Mouse (Mus musculus): ENCODE results near the gene Lcp1. TPM values are rescaled to one million over a fixed set of nuclear protein-coding genes. Genes with fewer than 3 reads are reported as not detected.

Gene Lcp1
- total RNA-seq, 2 experiments from 2014 or later: 17.9 to 18.3 TPM

DNA sequence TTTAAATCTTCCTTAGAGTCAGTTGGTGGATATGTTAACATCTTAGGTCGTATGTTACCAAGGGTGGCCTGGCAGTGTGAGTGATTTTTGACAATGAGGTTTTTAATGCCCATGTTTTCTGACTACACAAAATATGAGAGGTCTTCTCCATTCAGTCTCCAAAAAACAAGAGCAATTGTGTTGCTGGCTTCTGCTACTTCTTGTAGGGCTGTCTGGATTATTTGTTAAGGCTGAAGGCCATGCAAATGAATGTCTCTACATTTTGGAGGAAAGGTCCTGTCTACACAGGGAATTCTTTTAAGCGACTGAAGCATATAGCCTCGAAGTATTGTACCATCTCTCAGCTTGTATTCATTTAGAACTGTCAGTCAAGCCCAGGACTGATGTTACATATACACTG lies 46.5 kb downstream of the Lcp1 start:
- DNase-seq: no peak

DNA sequence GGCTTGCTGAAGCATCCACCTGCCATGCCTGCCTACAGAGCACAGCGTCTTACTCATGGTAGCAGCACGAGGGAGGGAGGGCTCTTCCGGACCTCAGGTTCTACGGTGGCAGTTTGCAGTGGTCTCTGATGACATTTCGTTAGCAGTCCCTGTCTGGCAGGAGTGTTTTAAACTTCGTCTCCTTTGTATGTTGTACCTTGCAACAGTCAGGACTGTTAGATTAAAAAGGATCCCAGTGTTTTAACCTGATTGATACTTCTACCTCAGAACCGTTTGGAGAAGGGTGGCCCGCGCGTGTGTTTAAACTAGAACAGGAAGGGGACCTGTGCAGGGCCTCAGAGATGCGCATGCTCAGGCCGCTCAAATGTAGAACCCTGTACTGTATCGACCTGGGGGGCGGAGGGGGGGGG lies 47.5 kb downstream of the Lcp1 start:
- DNase-seq: no peak

DNA sequence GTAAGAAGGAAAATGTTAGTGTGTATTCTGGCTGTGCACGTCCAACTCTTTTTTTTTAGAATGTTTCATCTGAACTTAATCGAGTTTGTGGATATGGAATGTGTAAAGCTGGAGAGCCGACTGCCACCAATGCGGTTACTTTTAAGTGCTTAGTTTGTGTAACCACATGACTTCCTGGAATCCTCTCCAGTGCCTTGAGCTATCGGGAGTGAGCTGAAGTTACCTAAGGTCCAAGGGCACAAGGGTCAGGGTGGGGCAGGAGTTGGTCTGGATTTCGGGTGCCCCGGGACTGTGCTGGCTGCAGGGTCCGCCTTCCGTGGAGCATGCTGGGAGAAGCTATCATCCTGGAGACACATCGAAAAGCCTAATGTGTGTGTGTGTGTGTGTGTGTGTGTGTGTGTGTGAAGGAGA lies 47.9 kb downstream of the Lcp1 start:
- DNase-seq: no peak

DNA sequence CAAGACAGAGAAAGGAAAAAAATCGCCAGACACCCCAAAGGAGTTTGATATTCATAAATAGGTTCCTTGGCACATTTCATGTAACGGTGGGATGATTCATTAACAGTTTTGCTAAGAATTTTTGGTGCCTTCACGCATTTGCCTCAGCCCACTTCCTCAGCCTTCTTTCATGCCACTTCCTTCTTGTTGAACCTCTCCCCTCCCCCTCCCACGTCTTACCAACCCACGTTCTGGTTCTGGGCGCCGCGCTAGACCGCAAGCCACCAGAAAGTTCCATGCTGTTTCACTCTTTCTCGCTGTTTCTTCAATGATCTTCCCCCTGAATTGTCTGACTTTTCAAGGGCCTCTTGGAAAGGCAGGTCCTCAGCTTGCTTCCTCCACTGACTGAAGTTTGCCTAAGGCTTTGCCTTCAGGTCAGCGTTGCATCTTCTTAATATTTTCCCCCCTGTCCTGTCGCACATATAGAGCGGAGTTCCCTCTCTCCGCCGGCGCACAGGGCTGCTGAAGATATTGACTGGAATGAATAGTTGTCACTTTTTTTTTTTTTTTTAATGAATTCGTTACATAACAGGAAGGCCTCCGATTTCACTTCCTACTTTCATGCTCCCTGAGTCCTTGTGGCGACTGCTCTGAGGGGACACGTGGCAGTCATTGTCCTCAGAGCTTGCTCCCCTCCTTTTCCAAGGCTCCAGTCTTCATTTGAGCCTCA lies 48.5 kb downstream of the Lcp1 start:
- no peak for DNase-seq

DNA sequence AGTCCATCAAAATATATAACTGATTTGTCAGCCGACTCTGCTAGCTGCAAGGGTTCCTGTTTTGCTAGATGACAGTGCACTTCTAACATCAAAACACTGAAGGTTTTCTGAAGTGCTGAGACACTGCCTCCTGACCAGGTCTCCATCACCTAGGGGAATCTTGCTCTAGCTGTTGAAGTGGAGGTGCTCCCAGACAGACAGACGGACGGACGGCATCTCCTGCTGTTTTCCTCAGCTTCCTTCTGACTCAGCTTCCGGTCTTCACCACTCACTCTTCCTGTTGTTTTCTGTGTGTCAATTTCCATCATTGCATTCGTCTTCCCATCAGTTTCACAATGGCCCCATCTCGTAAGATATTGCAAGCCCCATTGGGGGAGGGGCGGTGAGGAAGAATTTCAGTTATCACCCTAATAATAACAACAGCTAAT lies 49.7 kb downstream of the Lcp1 start:
- DNase-seq: no peak

DNA sequence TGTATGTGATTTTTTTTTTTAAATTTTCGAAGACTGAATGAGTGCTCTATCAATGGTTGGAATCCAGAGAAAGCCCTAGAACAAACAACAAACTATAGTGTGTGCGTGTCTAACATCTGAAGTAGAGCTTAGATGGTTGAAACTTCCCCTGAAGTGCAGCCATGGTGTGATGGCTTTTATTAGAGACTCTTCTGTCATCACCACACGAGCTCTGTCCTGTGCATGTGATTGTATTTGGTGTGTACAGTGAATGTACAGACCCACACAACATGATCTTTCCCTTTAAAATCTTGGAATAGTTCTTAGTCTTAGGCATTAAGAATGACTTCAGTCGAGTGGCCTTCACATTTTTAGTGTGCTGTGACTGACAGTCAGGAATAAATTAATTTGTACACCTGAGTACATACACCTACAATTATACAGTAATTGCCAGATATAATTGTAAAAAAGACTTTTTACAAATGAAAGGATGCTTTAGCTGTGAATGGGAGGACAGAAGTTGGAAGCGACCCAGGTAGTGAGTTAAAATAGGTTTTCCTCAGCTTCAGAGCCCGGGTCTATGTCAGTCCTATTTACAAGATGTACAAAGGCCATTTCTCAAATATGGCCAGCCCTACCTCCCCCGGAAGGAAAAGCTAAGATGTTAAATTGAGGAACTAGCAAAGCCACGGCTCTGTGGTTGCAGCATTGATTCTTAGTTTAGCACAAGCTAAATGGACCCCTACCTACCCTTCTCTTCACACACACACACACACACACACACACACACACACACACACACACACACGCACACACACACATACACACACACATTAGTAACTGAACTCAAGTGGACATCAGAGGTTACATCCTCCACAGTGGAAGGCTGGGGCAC lies 50.4 kb downstream of the Lcp1 start:
- no peak for DNase-seq

DNA sequence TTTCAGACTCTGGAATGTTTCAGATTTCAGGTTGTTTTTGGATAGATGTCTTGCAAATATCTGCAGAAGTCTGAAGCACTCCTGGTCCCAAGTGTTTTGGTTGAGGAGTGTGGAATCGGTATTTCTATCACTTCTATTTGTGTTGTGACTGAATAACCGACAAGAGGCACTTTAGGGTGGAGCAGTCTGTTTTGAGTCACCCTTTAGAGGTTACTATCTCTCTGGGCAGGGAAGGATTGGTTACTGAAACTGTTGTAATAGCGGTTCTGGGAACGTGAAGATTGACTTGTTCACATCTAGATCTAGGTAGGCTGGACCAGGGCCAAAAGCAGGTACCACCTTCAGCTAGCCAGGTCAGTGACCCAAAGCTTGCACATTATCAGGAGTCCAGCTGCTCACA lies 51.5 kb downstream of the Lcp1 start:
- DNase-seq: no peak

DNA sequence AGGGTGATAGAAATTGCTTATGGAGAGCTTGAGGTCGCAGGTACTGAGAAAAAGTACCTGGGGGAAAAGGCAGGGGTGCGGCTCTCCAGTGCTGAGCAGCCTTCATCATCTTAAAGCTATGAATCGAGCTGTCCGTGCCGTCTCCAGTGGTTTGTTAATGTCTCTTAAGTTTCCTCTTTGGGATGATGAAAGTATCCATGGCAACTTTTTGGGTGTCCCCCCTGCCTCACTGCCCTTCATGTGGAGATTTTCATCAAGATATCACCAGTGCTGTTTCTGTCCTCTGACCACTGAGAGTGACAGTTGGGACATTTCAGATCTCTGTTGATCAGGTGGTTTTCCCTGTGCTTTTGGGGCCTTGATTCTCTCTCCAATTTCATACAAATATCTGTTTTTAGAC lies 51.9 kb downstream of the Lcp1 start:
- no peak for DNase-seq

DNA sequence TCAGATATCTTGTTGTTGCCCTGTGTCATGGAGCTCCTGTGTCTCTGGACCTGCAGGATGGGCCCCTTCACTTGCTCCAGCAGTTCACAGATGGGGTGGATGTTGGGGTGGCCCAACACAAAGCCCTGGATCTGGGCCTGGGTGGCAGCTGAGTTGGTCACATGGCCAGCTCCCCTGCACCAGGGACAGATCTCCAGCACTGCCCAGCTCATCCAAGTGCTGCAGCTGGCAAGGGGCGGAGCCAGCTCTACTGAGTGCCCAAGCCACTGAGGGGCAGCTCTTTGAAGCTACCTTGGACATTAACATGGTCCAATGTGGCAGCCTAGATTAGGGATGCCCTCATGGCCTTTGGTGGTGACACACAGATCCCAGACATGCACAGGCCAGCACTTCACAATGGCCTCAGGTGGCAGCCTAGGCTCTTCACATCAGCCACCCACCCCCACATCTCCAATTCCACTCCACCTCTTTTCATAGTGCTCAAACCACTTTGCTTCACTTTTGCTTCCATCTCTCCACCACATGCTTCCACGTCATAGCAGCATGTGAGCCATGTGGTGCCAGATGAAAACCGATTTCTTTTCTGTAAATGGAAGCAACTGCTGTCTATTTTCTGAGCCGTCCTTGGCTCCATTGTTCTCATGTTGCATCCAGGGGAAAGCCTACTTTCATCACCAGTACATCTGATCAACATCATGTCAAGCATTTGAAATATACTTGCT lies 53.3 kb downstream of the Lcp1 start:
- no peak for DNase-seq

DNA sequence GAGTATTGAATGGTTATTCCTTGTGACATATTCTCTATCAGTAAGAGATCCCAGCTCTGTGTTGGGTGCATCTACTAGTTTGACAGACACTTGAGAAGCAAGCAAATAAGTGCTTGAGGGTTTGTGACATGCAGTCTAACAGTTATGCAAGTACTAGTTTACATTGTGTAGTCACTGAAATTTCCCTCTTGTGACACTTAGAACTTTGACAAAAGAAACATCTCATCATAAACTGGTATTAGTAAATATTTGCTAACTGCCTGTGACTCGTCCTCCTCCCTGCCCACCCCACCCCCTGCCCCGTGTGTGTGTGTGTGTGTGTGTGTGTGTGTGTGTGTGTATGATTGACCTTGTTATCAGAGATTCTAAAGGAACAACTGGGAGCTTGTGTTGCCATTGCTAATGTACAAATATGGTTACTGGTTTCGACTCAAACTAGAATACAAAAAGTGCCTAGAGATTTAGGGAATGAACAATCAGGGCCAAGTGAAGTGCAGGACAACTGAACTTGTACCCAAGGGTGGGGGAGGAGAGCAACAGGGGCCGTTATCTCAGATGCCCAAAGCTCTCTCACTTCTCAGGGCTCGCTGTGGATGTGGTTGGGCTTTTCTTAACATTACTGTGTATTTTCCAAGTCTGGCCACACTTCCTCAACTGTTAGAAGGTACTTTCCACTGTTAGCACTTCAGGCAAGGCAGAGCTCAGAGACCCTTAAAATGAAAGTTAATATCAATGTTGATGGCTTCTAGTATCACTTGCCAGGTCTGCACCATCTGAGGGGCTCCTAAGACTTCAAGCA lies 55.1 kb downstream of the Lcp1 start:
- DNase-seq: no peak

DNA sequence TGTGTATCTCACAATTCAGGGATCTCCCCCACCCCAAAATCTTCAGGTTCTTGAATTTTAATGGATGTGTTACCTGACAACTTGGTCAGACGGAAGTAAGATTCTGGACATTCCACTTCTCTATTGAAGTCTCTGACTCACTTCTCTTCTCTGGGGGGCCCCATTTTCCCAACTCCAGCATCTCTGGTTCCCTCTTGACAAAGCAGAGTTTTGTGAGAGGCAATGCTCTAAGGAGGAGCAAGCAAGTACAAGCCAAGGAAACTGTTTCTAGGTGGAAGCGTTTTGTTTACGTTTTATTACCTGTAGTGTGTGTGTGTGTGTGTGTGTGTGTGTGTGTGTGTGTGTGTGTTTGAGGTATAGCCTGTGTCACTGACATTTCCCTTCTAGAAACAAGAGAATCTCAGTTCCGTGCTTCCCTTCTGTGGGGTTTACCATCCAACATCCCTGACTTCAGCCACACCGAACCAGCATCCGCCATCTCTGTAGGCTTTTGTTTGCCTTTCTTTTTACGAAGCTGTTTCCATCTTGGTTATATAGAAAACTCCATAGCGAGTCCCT lies 56.0 kb downstream of the Lcp1 start:
- no peak for DNase-seq

DNA sequence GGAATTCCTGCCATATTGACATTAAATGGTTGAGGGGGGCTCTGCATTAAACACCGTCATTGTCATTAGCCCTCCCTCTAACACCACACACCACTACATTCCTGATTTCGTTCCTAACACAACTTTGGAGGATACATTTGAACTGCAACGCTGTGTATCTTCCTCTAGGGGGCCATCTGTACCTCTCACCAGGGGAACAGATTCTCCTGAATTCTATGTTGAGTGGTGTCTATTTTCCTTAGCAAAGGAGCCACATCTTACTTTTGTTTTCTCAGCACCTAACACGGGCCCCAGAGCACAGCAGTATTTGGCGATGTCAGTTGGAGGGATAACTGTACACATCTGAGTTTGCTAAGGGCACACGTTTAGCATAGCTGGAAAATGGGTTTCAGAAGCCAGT lies 57.6 kb downstream of the Lcp1 start:
- no peak for DNase-seq

DNA sequence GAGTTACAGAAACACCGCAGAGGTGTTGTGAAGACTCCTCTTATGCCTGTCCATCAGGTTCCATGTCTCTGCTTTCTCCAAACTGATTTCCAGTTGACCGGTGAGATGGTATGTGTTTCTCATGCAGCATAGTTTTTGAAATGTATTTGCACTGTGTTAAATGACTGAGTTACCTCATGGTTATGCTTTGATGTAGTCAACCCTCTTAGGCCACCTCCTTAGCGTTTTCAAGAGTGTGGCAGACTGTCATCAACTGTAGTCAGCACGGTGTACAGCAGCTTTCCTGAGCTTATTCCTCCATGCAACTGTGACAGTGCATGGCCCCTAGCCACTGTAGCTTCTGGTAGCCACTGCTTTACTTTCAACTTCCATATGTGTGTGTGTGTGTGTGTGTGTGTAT lies 58.1 kb downstream of the Lcp1 start:
- DNase-seq: no peak

DNA sequence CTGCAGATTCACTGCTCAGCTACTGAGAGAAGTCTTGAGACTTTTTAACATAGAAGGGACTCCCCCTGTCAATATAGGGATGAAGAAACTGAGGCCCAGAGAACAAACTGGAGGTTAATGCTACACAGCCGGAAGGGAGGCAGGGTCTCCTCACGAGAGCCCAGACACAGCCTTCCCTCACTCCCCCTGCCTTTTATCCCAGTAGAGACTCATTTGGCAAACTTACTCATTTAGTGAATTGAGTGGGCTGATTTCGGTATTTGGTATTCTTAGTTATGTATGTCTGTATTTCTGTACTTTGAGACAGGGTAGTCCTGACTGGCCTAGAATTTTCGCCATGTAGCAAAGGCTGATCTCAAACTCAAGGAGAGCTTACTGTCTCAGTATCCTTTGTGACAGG lies 59.8 kb downstream of the Lcp1 start:
- DNase-seq: no peak

DNA sequence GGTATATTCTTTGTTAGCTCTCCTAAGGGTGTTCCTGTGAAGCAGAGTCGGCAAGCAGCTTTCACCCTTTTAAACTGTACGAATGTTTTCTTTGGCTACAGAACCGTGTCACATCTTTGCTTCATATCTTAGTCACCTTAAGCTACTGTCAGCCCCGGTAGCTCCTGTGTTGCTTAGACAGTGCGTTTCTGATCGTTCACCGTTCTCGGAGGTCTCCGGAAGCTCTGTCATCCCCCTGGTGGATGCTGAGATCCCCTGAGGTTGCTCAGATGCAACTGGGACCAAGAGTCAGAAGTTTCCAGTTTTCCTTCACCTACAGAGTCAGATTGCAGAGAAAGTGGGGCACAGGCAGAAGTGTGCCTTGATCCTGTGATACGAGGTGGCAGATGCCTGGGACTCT lies 61.5 kb downstream of the Lcp1 start:
- DNase-seq: no peak

DNA sequence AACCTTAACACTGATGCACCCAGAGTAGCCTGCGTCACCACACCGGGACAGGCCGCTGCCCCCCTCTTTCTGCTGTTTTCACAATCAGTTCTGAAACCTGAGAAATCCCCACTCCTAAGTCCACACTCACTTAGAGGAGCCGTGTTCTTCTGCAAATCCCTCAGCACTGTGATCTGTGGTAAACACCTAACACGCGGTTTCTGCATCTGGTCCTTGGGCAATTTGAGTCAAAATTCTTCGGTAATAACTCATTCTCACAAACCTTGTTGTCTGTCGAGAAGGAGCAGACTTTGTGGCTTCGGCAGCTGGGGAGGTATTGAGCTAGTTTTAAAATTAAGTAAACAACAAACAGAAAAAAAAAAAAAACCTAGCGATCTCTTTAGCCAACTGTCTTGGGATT lies 62.0 kb downstream of the Lcp1 start:
- no peak for DNase-seq

DNA sequence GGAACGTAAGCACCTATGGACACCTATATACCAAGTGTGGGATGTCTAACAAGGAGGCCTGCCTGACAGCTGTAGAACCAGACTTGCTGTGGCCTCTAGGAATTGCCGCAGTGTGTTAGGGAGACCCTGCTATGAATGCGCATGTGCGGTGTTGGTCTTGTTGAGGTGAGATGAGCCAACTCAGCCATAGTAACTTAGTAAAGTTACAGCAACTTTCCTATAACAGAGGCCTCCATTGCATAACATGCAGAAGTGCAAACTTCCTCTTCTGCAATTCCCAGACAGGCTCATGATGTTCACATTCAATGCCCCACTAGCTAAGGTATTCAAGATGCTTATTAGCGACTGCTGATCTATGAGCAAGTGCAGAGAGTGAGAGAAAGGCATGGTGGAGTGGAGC lies 64.6 kb downstream of the Lcp1 start:
- DNase-seq: no peak

DNA sequence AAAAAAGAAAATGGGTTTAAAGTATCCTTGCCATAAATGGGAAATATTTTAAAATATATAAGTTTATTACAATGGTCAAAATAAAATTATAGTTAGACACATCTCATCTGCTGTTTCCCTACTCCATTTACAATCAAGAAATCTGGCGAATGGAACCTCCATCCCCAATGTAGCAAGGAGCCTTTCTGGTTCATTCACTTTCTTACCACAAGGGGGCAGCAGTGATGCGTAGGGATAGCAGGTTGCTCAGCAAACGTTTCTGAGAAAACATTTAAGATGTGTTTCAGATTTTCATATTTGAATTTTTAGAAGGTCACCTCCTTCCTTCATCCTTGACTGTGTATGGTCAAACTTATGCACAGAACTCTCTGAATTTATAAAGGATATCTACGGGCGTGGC lies 66.1 kb downstream of the Lcp1 start:
- DNase-seq: peak; percentile 67

DNA sequence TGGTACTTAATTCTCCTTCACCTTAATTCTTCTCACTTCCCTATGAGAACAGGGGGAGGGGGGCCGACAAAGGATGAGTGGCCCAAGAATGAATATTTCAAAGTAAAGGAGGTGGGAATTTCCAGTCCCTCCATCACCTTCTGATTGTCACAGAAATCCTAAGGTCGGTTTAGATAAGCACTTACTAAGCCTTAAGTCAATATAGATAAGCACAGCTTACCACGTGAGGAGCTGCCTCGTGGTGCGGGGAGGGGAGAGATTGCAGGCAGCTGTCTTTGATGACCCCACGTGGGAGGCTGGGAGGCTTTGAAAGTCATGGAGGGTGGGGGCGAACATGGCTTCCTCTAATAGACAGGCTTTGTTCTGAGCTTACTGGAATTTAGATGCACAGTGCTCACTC lies 66.8 kb downstream of the Lcp1 start:
- no peak for DNase-seq

DNA sequence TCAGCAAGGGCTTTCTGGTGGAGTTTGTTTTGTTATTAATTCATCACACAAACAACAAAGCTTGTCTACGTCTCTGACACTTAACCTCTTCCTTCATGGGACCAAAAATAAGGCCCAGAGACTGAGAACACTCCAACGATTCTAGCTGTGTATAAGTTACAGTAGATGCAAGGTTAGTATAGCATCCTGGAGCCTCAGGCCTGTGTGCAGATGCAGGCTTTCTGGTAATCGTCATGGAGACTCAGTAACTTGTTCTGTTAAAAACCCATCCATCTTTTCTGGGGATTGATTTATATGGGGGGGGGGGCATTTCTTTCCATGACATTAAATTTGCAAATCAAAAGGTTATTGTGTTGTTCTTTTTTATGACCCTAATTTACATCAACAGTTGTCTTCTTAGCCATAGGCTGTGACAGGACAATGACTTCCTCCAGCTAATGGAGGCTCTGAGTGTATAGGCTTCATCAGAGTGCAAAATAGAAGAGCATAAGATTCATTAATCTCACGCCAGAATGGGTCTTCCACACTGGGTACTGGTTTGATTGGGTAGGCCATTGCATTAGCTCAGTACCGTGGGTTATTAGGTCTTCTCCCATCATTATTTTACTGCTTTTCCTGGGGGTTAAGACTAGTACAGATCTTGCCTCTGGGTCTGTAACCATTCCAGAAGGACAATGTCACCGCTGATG lies 74.6 kb downstream of the Lcp1 start:
- DNase-seq: no peak

DNA sequence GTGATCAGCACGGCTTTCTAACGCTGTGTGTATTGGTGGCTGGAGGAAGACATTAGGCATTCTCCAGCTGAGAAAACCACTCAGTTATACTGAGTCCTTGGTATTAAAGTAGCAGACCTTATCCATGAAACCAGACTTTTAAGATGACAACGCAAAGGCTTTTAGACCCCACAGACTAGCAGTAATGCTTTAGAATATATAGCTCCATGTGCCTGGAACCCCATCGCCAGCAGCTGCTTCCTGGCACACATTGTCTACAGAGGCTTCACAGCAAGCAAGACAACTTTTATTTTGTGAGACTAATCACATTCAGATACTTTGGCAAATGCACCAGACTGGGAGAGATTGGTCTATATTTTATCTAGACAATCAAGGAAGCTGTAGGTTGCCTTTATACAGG lies 75.4 kb downstream of the Lcp1 start:
- DNase-seq: no peak
